Mouse (Mus musculus) lung, embryonic 14.5 days (tissue): ENCODE measurements around the gene Avpi1. TPM values are rescaled to one million over a fixed set of nuclear protein-coding genes. Genes with fewer than 3 reads are reported as not detected.

Experiments
- ATAC-seq: fragments of 200-750 bp; cut with Nextera tagmentation; 2 replicates; pipeline ENCODE4 v1.8.0; 2017; ENCODE audit warnings: mild to moderate bottlenecking, moderate TSS enrichment, moderate library complexity; ENCODE audit not compliant: insufficient read depth
- DNase-seq: peaks from one replicate; pipeline ENCODE4 v3.0.0-alpha.2; 2015
- H3K27ac ChIP-seq: fragments of 300-500 bp; sonication (generic); 2 replicates; pipeline ENCODE4 v1.5.1; 2014; ENCODE audit warnings: low read depth, mild to moderate bottlenecking, moderate library complexity
- H3K27me3 ChIP-seq: fragments of 300-500 bp; sonication (generic); 2 replicates; pipeline ENCODE4 v1.6.1; 2014; ENCODE audit warnings: low read length, control low read depth; ENCODE audit not compliant: insufficient read depth
- H3K36me3 ChIP-seq: fragments of 300-500 bp; sonication (generic); 2 replicates; pipeline ENCODE4 v1.6.1; 2014; ENCODE audit warnings: control low read depth; ENCODE audit not compliant: insufficient read depth
- H3K4me1 ChIP-seq: fragments of 300-500 bp; sonication (generic); 2 replicates; pipeline ENCODE4 v1.6.1; 2014; ENCODE audit warnings: antibody characterized with exemption, control low read depth; ENCODE audit not compliant: insufficient read depth
- H3K4me2 ChIP-seq: fragments of 300-500 bp; sonication (generic); 2 replicates; pipeline ENCODE4 v1.6.1; 2014; ENCODE audit warnings: mild to moderate bottlenecking
- H3K4me3 ChIP-seq: fragments of 300-500 bp; sonication (generic); 2 replicates; pipeline ENCODE4 v1.5.1; 2014; ENCODE audit warnings: low read depth, low read length
- H3K9ac ChIP-seq: fragments of 300-500 bp; sonication (generic); 2 replicates; pipeline ENCODE4 v1.6.1; 2014
- H3K9me3 ChIP-seq: fragments of 300-500 bp; sonication (generic); 2 replicates; pipeline ENCODE4 v1.6.1; 2016; ENCODE audit warnings: low read depth, low read length, control low read depth
- CTCF ChIP-seq: IDR thresholded peaks from 2 replicates; pipeline ENCODE4 v1.5.1; 2016; ENCODE audit warnings: antibody characterized with exemption, low read depth
- WGBS: fragments of 180-500 bp; shearing (Covaris S2); extraction: QIAGEN DNeasy Blood & Tissue Kit; methylation state at CpG from one replicate; pipeline ENCODE4 v1.1.7; 2014; 5-methylcytosine and 5-hydroxymethylcytosine counted together
- polyA plus RNA-seq: library from polyadenylated mRNA; unstranded; fragments of >200 nt; fragmentation: Nextera tagmentation; extraction: Ambion mirVana; gene quantifications from 2 replicates; pipeline ENCODE4 v1.2.1, GENCODE M21; 2014

Gene Avpi1
- polyA plus RNA-seq, 1 experiment from 2014 or later = 44.3 TPM

DNA sequence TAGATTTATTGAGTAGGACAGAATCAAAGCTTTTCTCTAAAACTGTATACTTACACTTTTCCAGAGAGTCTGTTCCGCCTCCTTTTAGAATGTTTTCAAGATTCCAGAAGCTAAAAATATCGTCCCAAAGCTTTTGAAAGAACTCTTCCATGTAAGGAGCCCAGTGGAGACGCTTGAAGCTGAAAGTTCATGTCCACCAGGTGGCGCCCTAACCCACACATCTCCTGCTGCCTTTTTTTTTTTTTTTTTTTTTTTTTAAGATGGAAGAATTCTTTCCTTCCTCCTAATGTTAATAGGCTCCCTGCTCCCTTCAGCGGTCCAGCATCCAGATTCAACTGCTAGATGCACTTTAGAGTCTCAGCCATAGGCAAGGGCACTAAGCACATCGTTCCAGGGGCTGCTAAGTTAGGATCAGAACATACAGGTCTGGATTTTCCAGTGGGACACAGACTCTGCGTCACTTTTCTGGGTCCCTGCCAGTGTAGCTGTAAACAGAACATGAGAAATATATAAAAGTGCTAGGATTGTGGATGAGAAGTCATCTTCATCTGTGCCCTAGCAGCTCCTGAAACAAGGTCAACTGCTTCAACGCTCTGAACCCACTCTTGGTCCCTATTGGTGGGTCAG, 15.8 kb upstream of the Avpi1 start:
- TF ChIP-seq CTCF = peak; percentile 82
- DNase-seq = peak; percentile 96
- ATAC-seq = no peak
- peaks cover 10% of the 10 kb centered on the region for H3K4me1 ChIP-seq
- peak overlapping the region; percentile 76 for H3K27ac ChIP-seq
- H3K4me3 ChIP-seq = no peak overlapping the region
- WGBS = 20% methylated on average over 8 of the region's 8 CpGs
- H3K36me3 ChIP-seq = no peaks in the 10 kb centered on the region; the same call in 1 of the 2 replicates
- no peak overlapping the region for H3K4me2 ChIP-seq
- H3K9me3 ChIP-seq = no peaks in the 10 kb centered on the region
- no peaks in the 10 kb centered on the region for H3K27me3 ChIP-seq
- no peak overlapping the region for H3K9ac ChIP-seq

GRCm38 (mm10) chr19:42144067-42144466, 15.2 kb upstream of the Avpi1 start:
- Histone ChIP-seq H3K27me3 (no peaks in the 10 kb centered on the region), H3K4me2 (no peak overlapping the region), H3K4me3 (no peak overlapping the region), H3K36me3 (no peaks in the 10 kb centered on the region), H3K27ac (no peak overlapping the region), H3K9me3 (no peaks in the 10 kb centered on the region), H3K4me1 (peaks cover 4% of the 10 kb centered on the region), H3K9ac (no peak overlapping the region)
- DNase-seq = no peak
- TF ChIP-seq CTCF = no peak
- WGBS = 37% methylated on average over 6 of the region's 6 CpGs
- no peak for ATAC-seq

DNA sequence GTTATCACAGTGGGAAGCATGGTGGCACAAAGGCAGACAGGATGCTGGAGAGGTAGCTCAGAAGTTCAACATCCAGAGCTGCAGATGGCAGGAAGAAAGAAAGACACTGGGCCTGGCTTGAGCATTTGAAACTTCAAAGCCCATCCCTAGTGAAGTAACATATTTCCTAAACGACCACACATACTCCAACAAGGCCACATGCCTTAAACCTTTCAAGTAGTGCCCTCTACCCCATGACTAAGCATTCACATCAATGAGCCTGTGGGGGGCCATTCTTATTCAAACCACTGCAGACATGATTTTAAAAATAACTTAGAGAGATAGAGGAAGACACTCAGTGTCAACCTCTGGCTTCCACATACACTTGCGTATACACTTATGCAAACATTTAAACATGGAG, 13.9 kb upstream of the Avpi1 start:
- no peak for ATAC-seq
- WGBS = 76% methylated on average over 2 of the region's 2 CpGs
- H3K27me3 ChIP-seq = no peaks in the 10 kb centered on the region

DNA sequence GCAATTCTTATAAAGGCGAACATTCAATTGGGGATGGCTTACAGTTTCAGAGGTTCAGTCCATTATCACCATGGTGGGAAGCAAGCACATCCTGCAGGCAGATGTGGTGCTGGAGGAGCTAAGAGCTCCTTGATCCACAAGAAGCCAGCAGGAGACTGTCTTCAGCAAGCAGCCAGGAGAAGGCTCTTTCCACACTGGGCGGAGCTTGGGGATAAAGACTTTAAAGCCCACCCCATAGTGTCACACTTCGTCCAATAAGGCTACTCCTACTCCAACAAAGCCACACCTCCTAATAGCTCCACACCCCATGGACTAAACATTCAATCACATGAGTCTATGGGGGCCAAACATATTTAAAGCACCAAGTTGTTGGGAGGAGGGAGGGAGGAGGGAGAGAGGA, 13.1 kb upstream of the Avpi1 start:
- H3K36me3 ChIP-seq = no peaks in the 10 kb centered on the region
- 74% methylated on average over 3 of the region's 3 CpGs for WGBS
- no peak overlapping the region for H3K4me3 ChIP-seq
- no peak overlapping the region for H3K27ac ChIP-seq
- no peaks in the 10 kb centered on the region for H3K9me3 ChIP-seq
- H3K9ac ChIP-seq = no peak overlapping the region
- no peaks in the 10 kb centered on the region for H3K27me3 ChIP-seq
- no peaks in the 10 kb centered on the region; the same call in 1 of the 2 replicates for H3K4me1 ChIP-seq
- DNase-seq (no peak), ATAC-seq (no peak)
- TF ChIP-seq CTCF = no peak
- H3K4me2 ChIP-seq = no peak overlapping the region

More for the DNA sequence above, 13.9 kb upstream of the Avpi1 start:
- no peaks in the 10 kb centered on the region for H3K9me3 ChIP-seq
- no peaks in the 10 kb centered on the region for H3K36me3 ChIP-seq
- H3K4me3 ChIP-seq = no peak overlapping the region
- H3K9ac ChIP-seq = no peak overlapping the region
- DNase-seq = no peak
- no peaks in the 10 kb centered on the region; the same call in 1 of the 2 replicates for H3K4me1 ChIP-seq
- no peak overlapping the region for H3K27ac ChIP-seq
- no peak overlapping the region for H3K4me2 ChIP-seq
- no peak for TF ChIP-seq CTCF

- H3K4me3 ChIP-seq = no peak overlapping the region
- no peaks in the 10 kb centered on the region for H3K4me1 ChIP-seq
- no peaks in the 10 kb centered on the region for H3K27me3 ChIP-seq
- no peak overlapping the region for H3K4me2 ChIP-seq
- no peak for DNase-seq
- H3K27ac ChIP-seq = no peak overlapping the region
- H3K9me3 ChIP-seq = no peaks in the 10 kb centered on the region
- 74% methylated on average over 5 of the region's 5 CpGs for WGBS
- H3K36me3 ChIP-seq = no peaks in the 10 kb centered on the region
- TF ChIP-seq CTCF = no peak
- ATAC-seq = no peak
- no peak overlapping the region for H3K9ac ChIP-seq
Observed at GRCm38 (mm10) chr19:42139724-42140517, 11.1 kb upstream of the Avpi1 start.

DNA sequence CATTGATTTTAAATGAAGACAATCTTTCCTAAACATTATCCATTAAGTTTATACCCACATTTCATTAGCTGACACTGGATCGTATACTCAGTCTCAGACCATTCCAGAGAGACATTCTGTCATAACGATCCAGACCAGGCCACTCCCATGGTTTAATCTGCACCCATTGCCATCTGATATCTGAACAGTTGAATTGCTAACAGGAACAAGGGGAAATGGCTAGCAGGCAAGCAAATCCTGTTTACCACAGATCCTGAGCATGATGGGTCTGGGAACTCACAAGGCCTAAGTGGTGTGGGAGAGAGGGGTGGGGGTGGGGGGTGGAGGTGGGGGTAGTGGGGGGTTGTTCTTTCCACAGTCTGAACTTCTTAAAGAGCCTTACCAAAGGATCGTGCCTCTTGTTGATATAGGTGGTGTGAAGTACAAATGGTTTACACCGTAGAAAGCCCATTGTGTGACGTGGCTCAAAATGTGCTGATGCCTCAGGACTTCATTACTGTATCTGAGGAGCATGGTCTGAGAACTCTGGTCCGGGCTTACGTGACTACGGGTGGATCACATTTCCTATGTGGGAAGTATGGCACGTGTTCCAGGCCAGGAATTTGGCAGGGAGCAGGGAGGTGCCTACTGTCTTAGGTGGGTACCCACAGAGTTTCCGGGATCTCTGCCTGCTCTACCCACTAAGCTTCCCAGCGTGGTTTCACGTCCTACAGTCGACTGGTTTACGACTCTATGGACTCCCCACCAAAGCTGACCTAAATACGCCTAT, 9.8 kb upstream of the Avpi1 start:
- ATAC-seq (no peak), DNase-seq (no peak)
- H3K9me3 ChIP-seq = no peaks in the 10 kb centered on the region
- no peaks in the 10 kb centered on the region for H3K4me1 ChIP-seq
- no peak overlapping the region for H3K9ac ChIP-seq
- no peak overlapping the region for H3K27ac ChIP-seq
- H3K27me3 ChIP-seq = no peaks in the 10 kb centered on the region
- H3K36me3 ChIP-seq = no peaks in the 10 kb centered on the region
- H3K4me2 ChIP-seq = no peak overlapping the region
- WGBS = 76% methylated on average over 15 of the region's 15 CpGs
- no peak for TF ChIP-seq CTCF
- no peak overlapping the region for H3K4me3 ChIP-seq

- ATAC-seq (no peak), DNase-seq (no peak)
- Histone ChIP-seq H3K4me2 (no peak overlapping the region), H3K9ac (no peak overlapping the region), H3K4me3 (no peak overlapping the region), H3K36me3 (no peaks in the 10 kb centered on the region), H3K4me1 (no peaks in the 10 kb centered on the region), H3K27me3 (no peaks in the 10 kb centered on the region), H3K27ac (no peak overlapping the region), H3K9me3 (no peaks in the 10 kb centered on the region)
- no peak for TF ChIP-seq CTCF
- 91% methylated on average over 4 of the region's 4 CpGs for WGBS
Observed at GRCm38 (mm10) chr19:42137167-42137672, 8.4 kb upstream of the Avpi1 start.
